Mouse (Mus musculus) embryonic fibroblast, embryonic 13.5 days (primary cell): ENCODE results near the gene Srl.

ENCODE experiments used
- CTCF ChIP-seq: IDR thresholded peaks from 2 replicates; pipeline ENCODE4 v1.5.1; 2011; ENCODE audit warnings: mild to moderate bottlenecking, control low read depth, low read length, moderate library complexity, borderline replicate concordance; ENCODE audit not compliant: insufficient read depth
- POLR2A ChIP-seq: IDR thresholded peaks from 2 replicates; pipeline ENCODE4 v1.6.1; 2011; ENCODE audit warnings: low read depth, mild to moderate bottlenecking, control low read depth, low read length, moderate library complexity

GRCm38 (mm10) chr16:4548953-4549688 lies 7.5 kb upstream of the Srl start:
- TF ChIP-seq CTCF (no peak), POLR2A (no peak)
